Mouse (Mus musculus) intestine, postnatal 0 days (tissue): ENCODE measurements around the gene Oard1. TPM values are rescaled to one million over a fixed set of nuclear protein-coding genes. Genes with fewer than 3 reads are reported as not detected.

Experiments used
- ATAC-seq: fragments of 200-750 bp; cut with Nextera tagmentation; 2 replicates; pipeline ENCODE4 v1.8.0; 2017; ENCODE audit warnings: mild to moderate bottlenecking, moderate TSS enrichment, moderate library complexity
- H3K27ac ChIP-seq: fragments of 300-500 bp; sonication (generic); 2 replicates; pipeline ENCODE4 v1.5.1; 2014; ENCODE audit warnings: mild to moderate bottlenecking, low read depth, low read length, moderate library complexity
- H3K27me3 ChIP-seq: fragments of 300-500 bp; sonication (generic); replicated peaks from 2 replicates; pipeline ENCODE4 v1.6.1; 2014; ENCODE audit warnings: low read length, mixed read lengths; ENCODE audit not compliant: control insufficient read depth, insufficient read depth
- H3K36me3 ChIP-seq: fragments of 300-500 bp; sonication (generic); 2 replicates; pipeline ENCODE4 v1.6.1; 2014; ENCODE audit warnings: mild to moderate bottlenecking, moderate library complexity; ENCODE audit not compliant: control insufficient read depth, insufficient read depth
- H3K4me1 ChIP-seq: fragments of 300-500 bp; sonication (generic); replicated peaks from 2 replicates; pipeline ENCODE4 v1.6.1; 2014; ENCODE audit warnings: antibody characterized with exemption, low read length, mixed read lengths; ENCODE audit not compliant: control insufficient read depth, insufficient read depth
- H3K4me2 ChIP-seq: fragments of 300-500 bp; sonication (generic); replicated peaks from 2 replicates; pipeline ENCODE4 v1.6.1; 2014; ENCODE audit warnings: low read depth, mild to moderate bottlenecking, moderate library complexity
- H3K4me3 ChIP-seq: fragments of 300-500 bp; sonication (generic); 2 replicates; pipeline ENCODE4 v1.5.1; 2014; ENCODE audit warnings: low read depth, low read length
- H3K9ac ChIP-seq: fragments of 300-500 bp; sonication (generic); 2 replicates; pipeline ENCODE4 v1.6.1; 2014; ENCODE audit warnings: mild to moderate bottlenecking, low read depth, low read length
- H3K9me3 ChIP-seq: fragments of 300-500 bp; sonication (generic); 2 replicates; pipeline ENCODE4 v1.6.1; 2016; ENCODE audit warnings: mixed run types; ENCODE audit not compliant: control insufficient read depth
- CTCF ChIP-seq: sonication (generic); IDR thresholded peaks from 2 replicates; pipeline ENCODE4 v1.5.1; 2016; ENCODE audit warnings: low read depth, mild to moderate bottlenecking, control low read depth, antibody characterized with exemption, moderate library complexity
- WGBS: fragments of 180-500 bp; shearing (Covaris S2); extraction: QIAGEN DNeasy Blood & Tissue Kit; methylation state at CpG from one replicate; pipeline ENCODE4 v1.1.7; 2014; 5-methylcytosine and 5-hydroxymethylcytosine counted together
- polyA plus RNA-seq: library from polyadenylated mRNA; unstranded; fragments of >200 nt; fragmentation: Nextera tagmentation; extraction: Ambion mirVana; gene quantifications from 2 replicates; pipeline ENCODE4 v1.2.1, GENCODE M21; 2015

Gene Oard1
- polyA plus RNA-seq, 1 experiment from 2014 or later: 52.1 TPM

GRCm38 (mm10) chr17:48407154-48407553 lies 2.7 kb upstream of the Oard1 start:
- Histone ChIP-seq H3K27me3 (no peaks in the 10 kb centered on the region), H3K4me3 (no peak overlapping the region), H3K4me2 (no peak overlapping the region), H3K27ac (no peak overlapping the region), H3K4me1 (peaks cover 15% of the 10 kb centered on the region; the same call in 1 of the 2 replicates), H3K36me3 (0 out of 2 replicates have a peak, but pooled peaks cover 5% of the 10 kb centered on the region), H3K9ac (no peak overlapping the region), H3K9me3 (no peaks in the 10 kb centered on the region)
- 67% methylated on average over 4 of the region's 4 CpGs for WGBS
- ATAC-seq: no peak
- no peak for TF ChIP-seq CTCF

- H3K4me3 ChIP-seq: peak overlapping the region; percentile 87
- no peaks in the 10 kb centered on the region for H3K9me3 ChIP-seq
- H3K27me3 ChIP-seq: no peaks in the 10 kb centered on the region
- TF ChIP-seq CTCF: no peak
- peak overlapping the region; percentile 92 for H3K9ac ChIP-seq
- peak overlapping the region; percentile 86 for H3K4me2 ChIP-seq
- ATAC-seq: no peak
- peaks cover 11% of the 10 kb centered on the region for H3K36me3 ChIP-seq
- H3K4me1 ChIP-seq: peaks cover 15% of the 10 kb centered on the region; the same call in 1 of the 2 replicates
- peak overlapping the region; percentile 100 for H3K27ac ChIP-seq
- 4% methylated on average over 8 of the region's 8 CpGs for WGBS
Measured at GRCm38 (mm10) chr17:48407910-48408525, 1.8 kb upstream of the Oard1 start.

GRCm38 (mm10) chr17:48408526-48409291 lies 1.1 kb upstream of the Oard1 start:
- no peaks in the 10 kb centered on the region for H3K27me3 ChIP-seq
- peaks cover 15% of the 10 kb centered on the region; the same call in 1 of the 2 replicates for H3K4me1 ChIP-seq
- no peaks in the 10 kb centered on the region for H3K9me3 ChIP-seq
- peak overlapping the region; percentile 86 for H3K4me2 ChIP-seq
- H3K27ac ChIP-seq: peak overlapping the region; percentile 100
- under 1% methylated on average over 36 of the region's 47 CpGs for WGBS
- no peak for TF ChIP-seq CTCF
- peak overlapping the region; percentile 87 for H3K4me3 ChIP-seq
- ATAC-seq: peak; percentile 32
- H3K36me3 ChIP-seq: peaks cover 15% of the 10 kb centered on the region
- peak overlapping the region; percentile 92 for H3K9ac ChIP-seq

- Histone ChIP-seq H3K9ac (peak overlapping the region; percentile 59), H3K4me1 (peaks cover 15% of the 10 kb centered on the region; the same call in 1 of the 2 replicates), H3K27ac (peak overlapping the region; percentile 100), H3K36me3 (peaks cover 30% of the 10 kb centered on the region), H3K9me3 (no peaks in the 10 kb centered on the region), H3K27me3 (no peaks in the 10 kb centered on the region), H3K4me3 (peak overlapping the region; percentile 87), H3K4me2 (peak overlapping the region; percentile 70)
- 0% methylated on average over 13 of the region's 13 CpGs for WGBS
- no peak for TF ChIP-seq CTCF
- peak; percentile 3; the same call in 1 of the 2 replicates for ATAC-seq
Measured at GRCm38 (mm10) chr17:48410299-48410785, 528 bp downstream of the Oard1 start.

- no peak for ATAC-seq
- peak overlapping the region; percentile 100; the same call in 1 of the 2 replicates for H3K27ac ChIP-seq
- peak overlapping the region; percentile 87 for H3K4me3 ChIP-seq
- H3K9me3 ChIP-seq: no peaks in the 10 kb centered on the region
- no peak overlapping the region for H3K9ac ChIP-seq
- TF ChIP-seq CTCF: no peak
- H3K36me3 ChIP-seq: peaks cover 39% of the 10 kb centered on the region
- peaks cover 15% of the 10 kb centered on the region; the same call in 1 of the 2 replicates for H3K4me1 ChIP-seq
- WGBS: 28% methylated on average over 8 of the region's 8 CpGs
- peak overlapping the region; percentile 70 for H3K4me2 ChIP-seq
- no peaks in the 10 kb centered on the region for H3K27me3 ChIP-seq
Measured at GRCm38 (mm10) chr17:48411241-48411640, 1.4 kb downstream of the Oard1 start.

GRCm38 (mm10) chr17:48416011-48416410 lies 6.2 kb downstream of the Oard1 start:
- H3K4me3 ChIP-seq: no peak overlapping the region
- 68% methylated on average over 7 of the region's 7 CpGs for WGBS
- no peak overlapping the region for H3K27ac ChIP-seq
- peaks cover 46% of the 10 kb centered on the region for H3K36me3 ChIP-seq
- no peaks in the 10 kb centered on the region for H3K9me3 ChIP-seq
- no peak overlapping the region for H3K4me2 ChIP-seq
- H3K4me1 ChIP-seq: peaks cover 5% of the 10 kb centered on the region; the same call in 1 of the 2 replicates
- no peak overlapping the region for H3K9ac ChIP-seq
- no peaks in the 10 kb centered on the region for H3K27me3 ChIP-seq
- ATAC-seq: no peak
- TF ChIP-seq CTCF: no peak
